Comparison of ENCODE assay signal across 8 mouse cellular contexts in the genomic region with DNA sequence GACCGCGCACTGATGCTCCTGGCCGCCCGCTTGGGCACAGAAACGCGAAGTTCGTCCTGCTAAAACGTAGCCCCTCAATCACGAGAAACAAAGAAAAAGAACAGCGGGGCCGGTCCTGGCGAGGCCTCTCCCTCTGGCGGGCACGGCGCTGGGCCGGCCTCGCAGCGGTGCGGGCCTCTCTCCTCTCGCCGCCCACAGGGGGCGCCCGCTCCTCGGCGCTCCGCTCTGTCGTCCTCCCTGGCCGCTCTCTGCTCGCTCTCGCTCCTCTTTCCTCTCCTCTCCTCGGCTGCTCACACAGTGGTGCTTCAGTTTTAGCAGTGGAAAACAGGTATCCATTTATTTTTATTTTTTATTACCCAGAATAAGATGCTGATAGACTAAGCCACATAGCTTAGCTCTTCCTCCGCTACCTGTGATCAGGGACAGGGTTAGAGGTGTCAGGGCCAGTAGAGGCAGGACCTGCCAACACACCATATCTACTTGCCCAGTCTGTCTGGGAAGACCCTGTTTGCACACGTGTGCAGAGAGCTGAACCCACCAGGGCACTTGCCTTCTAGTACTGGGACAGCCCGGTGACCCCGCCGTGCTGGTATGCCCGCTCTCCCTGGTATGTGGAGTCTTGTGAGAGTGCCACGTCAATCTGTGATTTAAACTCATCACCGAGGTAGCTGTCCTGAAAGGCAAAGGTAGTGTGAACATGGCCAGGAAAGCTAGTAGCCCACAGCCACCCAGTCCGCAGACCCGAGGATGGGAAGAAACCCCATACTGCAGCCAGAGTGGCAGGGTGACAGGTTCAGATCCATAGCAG. TPM values are rescaled to one million over a fixed set of nuclear protein-coding genes. Genes with fewer than 3 reads are reported as not detected.
DNase-seq lines count a peak whose midpoint lies in the region; ATAC-seq and TF ChIP-seq lines count a peak whose summit lies in the region.

No protein-coding gene starts in this region.

- no peak for TF ChIP-seq EP300 in lung, postnatal 0 days (IDR thresholded peaks at IDR 0.05)

- H3K9me3 ChIP-seq in forebrain, embryonic 13.5 days (replicated peaks): no peaks in the 10 kb centered on the region
- H3K9me3 ChIP-seq in hindbrain, embryonic 11.5 days (ENCODE audit: control insufficient read depth, low read length): no peaks in the 10 kb centered on the region
- no peaks in the 10 kb centered on the region for H3K9me3 ChIP-seq in lung, postnatal 0 days (ENCODE audit: low read length)

- peak overlapping the region; percentile 51; the same call in 1 of the 2 replicates for H3K27ac ChIP-seq in forebrain, embryonic 13.5 days
- no peak overlapping the region for H3K27ac ChIP-seq in hindbrain, embryonic 11.5 days (ENCODE audit: low read depth, low read length)
- H3K27ac ChIP-seq in lung, postnatal 0 days (ENCODE audit: low read length): no peak overlapping the region

- peak; percentile 84 for TF ChIP-seq CTCF in lung, postnatal 0 days (IDR thresholded peaks at IDR 0.05)

- WGBS in forebrain, embryonic 13.5 days: 22% methylated on average over 41 of the region's 41 CpGs
- WGBS in hindbrain, embryonic 11.5 days: 23% methylated on average over 41 of the region's 41 CpGs
- 27% methylated on average over 41 of the region's 41 CpGs for WGBS in lung, postnatal 0 days

- peak; percentile 73 for DNase-seq in ES-CJ7 (ENCODE audit: low read depth, low spot score)
- DNase-seq in cerebellum, adult 11 months: peak; percentile 83
- peak; percentile 92 for DNase-seq in hindbrain, embryonic 11.5 days (ENCODE audit: low spot score)
- DNase-seq in left cerebral cortex, adult 11 months (ENCODE audit: low spot score): peak; percentile 53
- DNase-seq in lung, postnatal 0 days (ENCODE audit: low spot score): peak; percentile 82
- peak; percentile 82 for DNase-seq in right cerebral cortex, postnatal 14 days
- DNase-seq in spleen, adult 18-20 months: no peak

- peaks cover 95% of the 10 kb centered on the region for H3K36me3 ChIP-seq in forebrain, embryonic 13.5 days (ENCODE audit: poor library complexity, severe bottlenecking)
- peaks cover 13% of the 10 kb centered on the region for H3K36me3 ChIP-seq in hindbrain, embryonic 11.5 days (ENCODE audit: control insufficient read depth, insufficient read depth, low read length)
- H3K36me3 ChIP-seq in lung, postnatal 0 days (ENCODE audit: insufficient read depth, low read length): peaks cover 41% of the 10 kb centered on the region

- H3K27me3 ChIP-seq in forebrain, embryonic 13.5 days: 0 out of 2 replicates have a peak, but pooled peaks cover 5% of the 10 kb centered on the region
- peaks cover 5% of the 10 kb centered on the region for H3K27me3 ChIP-seq in hindbrain, embryonic 11.5 days (ENCODE audit: control insufficient read depth, insufficient read depth, low read length)
- H3K27me3 ChIP-seq in lung, postnatal 0 days (replicated peaks; ENCODE audit: insufficient read depth, low read length): no peaks in the 10 kb centered on the region

- peak; percentile 75 for ATAC-seq in forebrain, embryonic 13.5 days
- ATAC-seq in hindbrain, embryonic 11.5 days (ENCODE audit: low FRiP score): peak; percentile 68
- peak; percentile 80 for ATAC-seq in lung, postnatal 0 days

- peak overlapping the region; percentile 33 for H3K4me2 ChIP-seq in forebrain, embryonic 13.5 days
- H3K4me2 ChIP-seq in hindbrain, embryonic 11.5 days (replicated peaks; ENCODE audit: low read depth, low read length): no peak overlapping the region
- no peak overlapping the region for H3K4me2 ChIP-seq in lung, postnatal 0 days (replicated peaks; ENCODE audit: low read depth, low read length)

- H3K4me1 ChIP-seq in forebrain, embryonic 13.5 days: peaks cover 33% of the 10 kb centered on the region
- H3K4me1 ChIP-seq in hindbrain, embryonic 11.5 days (replicated peaks; ENCODE audit: control insufficient read depth, insufficient read depth, low read length): peaks cover 21% of the 10 kb centered on the region
- no peaks in the 10 kb centered on the region for H3K4me1 ChIP-seq in lung, postnatal 0 days (ENCODE audit: insufficient read depth, low read depth, low read length)

- H3K9ac ChIP-seq in forebrain, embryonic 13.5 days: peak overlapping the region; percentile 43
- no peak overlapping the region for H3K9ac ChIP-seq in hindbrain, embryonic 11.5 days (ENCODE audit: low read depth, low read length)
- no peak overlapping the region for H3K9ac ChIP-seq in lung, postnatal 0 days (replicated peaks; ENCODE audit: low read depth)

- H3K4me3 ChIP-seq in forebrain, embryonic 13.5 days: no peak overlapping the region
- no peak overlapping the region for H3K4me3 ChIP-seq in hindbrain, embryonic 11.5 days (ENCODE audit: low read depth, low read length)
- H3K4me3 ChIP-seq in lung, postnatal 0 days (ENCODE audit: low read depth, low read length): no peak overlapping the region

RNA-seq across cellular contexts. Expression of gene Gdf1, which starts 2.7 kb away (rescaled TPM):
- 0.89 and 2.5 TPM in 2 replicates for polyA plus RNA-seq in forebrain, embryonic 13.5 days (2015; fragmentation: Nextera tagmentation; extraction: Ambion mirVana)
- polyA plus RNA-seq in hindbrain, embryonic 11.5 days (2014; fragmentation: Nextera tagmentation; extraction: Ambion mirVana): 1.3 TPM in 2 replicates
- polyA plus RNA-seq in lung, postnatal 0 days (2015; fragmentation: Nextera tagmentation; extraction: Ambion mirVana): 0.33 and 0.81 TPM in 2 replicates

RNA-seq across cellular contexts. Expression of gene Cers1, which starts 16.7 kb away (rescaled TPM):
- 18.2 and 20.1 TPM in 2 replicates for polyA plus RNA-seq in forebrain, embryonic 13.5 days (2015; fragmentation: Nextera tagmentation; extraction: Ambion mirVana)
- 5.7 and 6.2 TPM in 2 replicates for polyA plus RNA-seq in hindbrain, embryonic 11.5 days (2014; fragmentation: Nextera tagmentation; extraction: Ambion mirVana)
- 0.63 and 1.6 TPM in 2 replicates for polyA plus RNA-seq in lung, postnatal 0 days (2015; fragmentation: Nextera tagmentation; extraction: Ambion mirVana)

RNA-seq across cellular contexts. Expression of gene Upf1, which starts 20.8 kb away (rescaled TPM):
- polyA plus RNA-seq in forebrain, embryonic 13.5 days (2015; fragmentation: Nextera tagmentation; extraction: Ambion mirVana): 14.2 and 16.3 TPM in 2 replicates
- 21.4 TPM in 2 replicates for polyA plus RNA-seq in hindbrain, embryonic 11.5 days (2014; fragmentation: Nextera tagmentation; extraction: Ambion mirVana)
- 10.4 and 11.1 TPM in 2 replicates for polyA plus RNA-seq in lung, postnatal 0 days (2015; fragmentation: Nextera tagmentation; extraction: Ambion mirVana)

RNA-seq across cellular contexts. Expression of gene Cope, which starts 30.0 kb away (rescaled TPM):
- polyA plus RNA-seq in forebrain, embryonic 13.5 days (2015; fragmentation: Nextera tagmentation; extraction: Ambion mirVana): 268 and 274 TPM in 2 replicates
- polyA plus RNA-seq in hindbrain, embryonic 11.5 days (2014; fragmentation: Nextera tagmentation; extraction: Ambion mirVana): 268 and 278 TPM in 2 replicates
- 266 and 297 TPM in 2 replicates for polyA plus RNA-seq in lung, postnatal 0 days (2015; fragmentation: Nextera tagmentation; extraction: Ambion mirVana)

RNA-seq across cellular contexts. Expression of gene Ddx49, which starts 30.0 kb away (rescaled TPM):
- polyA plus RNA-seq in forebrain, embryonic 13.5 days (2015; fragmentation: Nextera tagmentation; extraction: Ambion mirVana): 52.4 and 53.7 TPM in 2 replicates
- 43.3 and 50.1 TPM in 2 replicates for polyA plus RNA-seq in hindbrain, embryonic 11.5 days (2014; fragmentation: Nextera tagmentation; extraction: Ambion mirVana)
- 29.9 and 32.5 TPM in 2 replicates for polyA plus RNA-seq in lung, postnatal 0 days (2015; fragmentation: Nextera tagmentation; extraction: Ambion mirVana)

Comparison
In these comparisons a context has a peak if more than half of its experiments do, and no peak if none do; other contexts are left out.
1. DNase-seq: peak in ES-CJ7 (single experiment), cerebellum, adult 11 months (single experiment), hindbrain, embryonic 11.5 days (single experiment), left cerebral cortex, adult 11 months (single experiment), lung, postnatal 0 days (single experiment) and right cerebral cortex, postnatal 14 days (single experiment); none in spleen, adult 18-20 months (0 of 2).
2. Peak in every context shown above with its lines, with median percentiles within 50 percentile points of each other: ATAC-seq.